In the genomic region with DNA sequence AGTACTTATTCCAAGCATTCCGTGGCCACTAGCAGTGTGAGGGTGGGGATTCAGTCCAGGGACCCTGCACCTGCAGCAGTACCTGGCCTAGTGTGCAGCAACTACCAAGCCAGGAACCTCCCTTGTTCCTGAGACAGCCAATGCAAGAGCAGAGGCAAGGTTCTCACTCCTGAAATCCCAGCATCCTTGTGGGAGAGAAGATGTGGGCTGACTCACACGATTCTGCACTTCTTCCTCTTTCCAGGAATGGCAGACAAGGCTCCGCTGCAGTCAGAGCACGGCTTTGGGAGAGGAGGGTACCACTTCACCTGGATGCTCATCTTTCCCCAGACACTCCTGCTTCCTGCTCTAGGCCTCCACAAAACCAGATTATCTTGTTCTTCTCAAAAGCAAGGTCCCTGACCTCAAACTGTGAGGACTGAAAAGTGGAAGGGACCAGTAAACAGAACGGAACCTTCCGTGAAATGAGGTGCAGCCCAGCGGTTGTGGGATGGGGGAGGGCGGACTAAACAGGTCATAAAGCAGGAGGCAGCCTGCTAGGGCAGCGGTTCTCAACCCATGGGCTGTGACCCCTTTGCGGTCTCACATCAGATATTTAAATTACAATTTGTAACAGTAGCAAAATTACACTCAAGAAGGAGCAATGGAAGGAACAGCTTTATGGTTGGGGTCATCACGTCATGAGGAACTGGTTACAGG, we compare ENCODE assay signal across 2 mouse cellular contexts.
TF ChIP-seq lines count a peak whose summit lies in the region.

No protein-coding gene starts in this region.

TF ChIP-seq in CH12.LX, 34 proteins besides CTCF, POLR2A, EP300 and RAD21:
- TF ChIP-seq TBP (conservative IDR thresholded peaks at IDR 0.05; ENCODE audit: low read depth, low read length) (0 out of 2 replicates have a peak, but pooled peaks have one; percentile 10), IRF4 (IDR thresholded peaks at IDR 0.05; ENCODE audit: low read depth, low read length) (no peak)

TF ChIP-seq in MEL, 35 proteins besides CTCF, POLR2A, EP300 and RAD21:
- TF ChIP-seq ZMIZ1 (IDR thresholded peaks at IDR 0.05; ENCODE audit: low read depth, low read length) (peak; percentile 95), TCF12 (IDR thresholded peaks at IDR 0.05; ENCODE audit: low read depth, low read length) (no peak), ELF1 (IDR thresholded peaks at IDR 0.05; ENCODE audit: low read depth, low read length) (no peak)
